Mouse (Mus musculus) stomach, postnatal 0 days (tissue): ENCODE results near the gene Pole4.

Experiments used
- CTCF ChIP-seq: IDR thresholded peaks from 2 replicates; pipeline ENCODE4 v1.5.1; 2016; ENCODE audit warnings: antibody characterized with exemption, low read depth, mild to moderate bottlenecking, moderate library complexity
- EP300 ChIP-seq: optimal IDR thresholded peaks from 2 replicates; pipeline ENCODE3; 2016; ENCODE audit warnings: antibody characterized with exemption

DNA sequence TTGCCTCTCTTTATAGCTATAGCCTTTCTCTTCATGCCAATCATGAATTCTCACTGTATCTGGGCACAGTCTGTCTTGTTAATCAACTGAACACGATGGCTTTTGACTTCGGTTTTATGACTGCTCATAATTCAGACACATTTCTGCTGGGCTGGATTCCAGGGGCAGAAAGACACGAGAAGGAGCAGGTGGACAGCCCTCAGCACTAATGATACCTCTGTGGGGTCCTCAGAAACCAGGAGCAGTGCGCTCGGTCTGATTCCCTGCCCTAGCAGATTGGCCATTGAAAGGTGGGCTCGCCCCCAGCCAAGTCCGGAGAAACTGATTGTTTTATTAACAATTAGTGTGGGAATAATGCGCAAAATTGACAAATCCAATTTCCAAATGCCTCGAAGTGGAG, 101.9 kb downstream of the Pole4 start:
- no peak for TF ChIP-seq CTCF
- TF ChIP-seq EP300, result no peak
